Mouse (Mus musculus): ENCODE results near the gene Ctnnal1.

DNA sequence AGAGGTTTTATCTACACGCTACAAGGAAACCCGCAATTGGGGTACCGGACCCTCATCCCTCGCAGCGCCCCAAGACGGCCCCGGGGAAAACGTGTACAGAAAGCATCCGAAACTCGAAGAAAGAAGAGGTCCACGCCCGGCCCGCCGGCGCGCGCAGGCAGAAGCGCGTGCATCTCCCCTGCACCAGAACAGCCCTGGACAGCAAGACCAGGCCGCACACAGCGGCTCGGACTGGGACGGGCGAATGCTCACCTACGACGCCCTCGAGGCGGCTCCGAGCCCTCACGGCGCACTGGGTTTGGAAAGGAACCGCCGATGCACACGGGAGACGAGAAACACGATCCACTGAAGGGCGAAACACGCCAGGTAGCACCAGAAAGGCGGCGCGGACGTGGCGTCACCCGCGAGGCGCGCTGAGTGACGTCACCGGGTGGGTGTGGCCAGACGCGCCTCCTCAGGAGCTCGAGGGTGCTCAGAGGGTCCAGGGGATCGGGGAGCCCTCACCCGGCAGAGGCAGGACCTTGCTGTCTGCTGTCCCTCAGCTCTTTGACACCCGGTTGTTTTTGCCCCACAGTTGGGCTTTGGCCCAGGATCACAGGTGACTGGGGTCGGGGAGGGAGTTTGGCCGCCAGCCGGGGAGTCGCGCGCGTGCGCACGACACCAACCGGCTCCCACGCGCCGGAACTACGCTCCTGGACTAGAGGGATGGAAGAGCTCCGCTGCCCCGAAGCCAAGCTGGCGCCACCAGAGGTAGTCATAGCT lies 62.9 kb downstream of the Ctnnal1 start, which contains the start of the genes Elp1 and Fam206a:
- TF ChIP-seq POLR2A (IDR thresholded peaks at IDR 0.05; ENCODE audit: low read depth, low read length), result peak; percentile 92
- no peak for TF ChIP-seq MAFK (IDR thresholded peaks at IDR 0.05; ENCODE audit: insufficient replicate concordance, low read length)
- no peak for TF ChIP-seq CTCF (conservative IDR thresholded peaks at IDR 0.05 in 1 of 2, IDR thresholded peaks at IDR 0.05 in 1 of 2; ENCODE audit: low read depth in 2 of 2, low read length in 2 of 2)
- TF ChIP-seq ZMIZ1 (IDR thresholded peaks at IDR 0.05; ENCODE audit: low read depth, low read length), result peak; percentile 56; the same call in 1 of the 2 replicates
- TF ChIP-seq RAD21 (IDR thresholded peaks at IDR 0.05; ENCODE audit: low read depth, low read length), result no peak
- peak; percentile 93 for TF ChIP-seq NRF1 (IDR thresholded peaks at IDR 0.05; ENCODE audit: low read depth, low read length)
- TF ChIP-seq BHLHE40 (IDR thresholded peaks at IDR 0.05; ENCODE audit: low read depth, low read length), result no peak
- no peak for TF ChIP-seq EP300 (IDR thresholded peaks at IDR 0.05; ENCODE audit: low read length)
- no peak for TF ChIP-seq RCOR1 (conservative IDR thresholded peaks at IDR 0.05; ENCODE audit: low read depth, low read length)
- no peak; the same call in 1 of the 2 replicates for TF ChIP-seq IRF4 (IDR thresholded peaks at IDR 0.05; ENCODE audit: low read depth, low read length)
- TF ChIP-seq MAZ (IDR thresholded peaks at IDR 0.05; ENCODE audit: low read depth, low read length), result no peak
- TF ChIP-seq PAX5 (IDR thresholded peaks at IDR 0.05; ENCODE audit: low read length), result no peak
- peak; percentile 63; the same call in 1 of the 2 replicates for TF ChIP-seq POLR2AphosphoS2 (IDR thresholded peaks at IDR 0.05; ENCODE audit: low read depth, low read length)
- no peak for TF ChIP-seq ZKSCAN1 (IDR thresholded peaks at IDR 0.05; ENCODE audit: borderline replicate concordance, low read depth, low read length)
